Mouse (Mus musculus): ENCODE measurements around the gene Sec24c. TPM values are rescaled to one million over a fixed set of nuclear protein-coding genes. Genes with fewer than 3 reads are reported as not detected.

The Sec24c gene
- polyA plus RNA-seq, 1 experiment from 2014 or later = 96.7 TPM

GRCm38 (mm10) chr14:20662740-20663139, 11.4 kb upstream of the Sec24c start:
- no peak for ATAC-seq
- H3K9ac ChIP-seq (replicated peaks) = peak overlapping the region; percentile 82
- 94% methylated on average over 3 of the region's 3 CpGs for WGBS
- H3K27ac ChIP-seq = no peak overlapping the region
- H3K4me2 ChIP-seq (replicated peaks) = peak overlapping the region; percentile 91; the same call in 1 of the 2 replicates
- H3K4me1 ChIP-seq (replicated peaks) = peaks cover 16% of the 10 kb centered on the region
- no peaks in the 10 kb centered on the region for H3K9me3 ChIP-seq
- H3K36me3 ChIP-seq = no peaks in the 10 kb centered on the region
- H3K4me3 ChIP-seq (replicated peaks) = no peak overlapping the region
- peaks cover 33% of the 10 kb centered on the region for H3K27me3 ChIP-seq

- Histone ChIP-seq H3K4me1 (replicated peaks) (peaks cover 16% of the 10 kb centered on the region), H3K4me2 (replicated peaks) (no peak overlapping the region), H3K9ac (replicated peaks) (no peak overlapping the region), H3K4me3 (replicated peaks) (no peak overlapping the region), H3K27me3 (peaks cover 40% of the 10 kb centered on the region), H3K9me3 (no peaks in the 10 kb centered on the region), H3K36me3 (no peaks in the 10 kb centered on the region), H3K27ac (no peak overlapping the region)
- WGBS = 67% methylated on average over 2 of the region's 2 CpGs
- ATAC-seq = no peak
Observed at GRCm38 (mm10) chr14:20663601-20664000, 10.5 kb upstream of the Sec24c start.

GRCm38 (mm10) chr14:20664436-20664835, 9.7 kb upstream of the Sec24c start:
- WGBS = 49% methylated on average over 3 of the region's 3 CpGs
- Histone ChIP-seq H3K4me1 (replicated peaks) (peaks cover 16% of the 10 kb centered on the region), H3K27ac (no peak overlapping the region), H3K4me3 (replicated peaks) (no peak overlapping the region), H3K9ac (replicated peaks) (no peak overlapping the region), H3K9me3 (no peaks in the 10 kb centered on the region), H3K36me3 (no peaks in the 10 kb centered on the region), H3K27me3 (peaks cover 48% of the 10 kb centered on the region), H3K4me2 (replicated peaks) (no peak overlapping the region)
- ATAC-seq = no peak

GRCm38 (mm10) chr14:20667469-20667868, 6.6 kb upstream of the Sec24c start:
- no peak overlapping the region for H3K27ac ChIP-seq
- H3K4me2 ChIP-seq (replicated peaks) = no peak overlapping the region
- H3K36me3 ChIP-seq = no peaks in the 10 kb centered on the region
- no peak for ATAC-seq
- no peak overlapping the region for H3K4me3 ChIP-seq (replicated peaks)
- no peaks in the 10 kb centered on the region for H3K9me3 ChIP-seq
- H3K27me3 ChIP-seq = peaks cover 53% of the 10 kb centered on the region
- no peak overlapping the region for H3K9ac ChIP-seq (replicated peaks)
- peaks cover under 1% of the 10 kb centered on the region for H3K4me1 ChIP-seq (replicated peaks)
- 65% methylated on average over 1 of the region's 1 CpGs for WGBS

GRCm38 (mm10) chr14:20668154-20668810, 5.8 kb upstream of the Sec24c start, which contains the start of gene Synpo2l:
Gene Synpo2l (minus strand): TSS chr14:20668354.
- no peaks in the 10 kb centered on the region for H3K9me3 ChIP-seq
- H3K4me3 ChIP-seq (replicated peaks) = no peak within 1 kb of the TSS
- H3K9ac ChIP-seq (replicated peaks) = no peak within 1 kb of the TSS
- H3K36me3 ChIP-seq = no peaks in the 10 kb centered on the region
- H3K4me1 ChIP-seq (replicated peaks) = no peaks in the 10 kb centered on the region; the same call in 1 of the 2 replicates
- 85% methylated on average over 8 of the region's 8 CpGs for WGBS
- no peak within 1 kb of the TSS for H3K27ac ChIP-seq
- H3K27me3 ChIP-seq = peaks cover 45% of the 10 kb centered on the region
- ATAC-seq = no peak
- no peak within 1 kb of the TSS for H3K4me2 ChIP-seq (replicated peaks)

- Histone ChIP-seq H3K9ac (replicated peaks) (no peak overlapping the region), H3K4me1 (replicated peaks) (peaks cover 17% of the 10 kb centered on the region), H3K4me3 (replicated peaks) (peak overlapping the region; percentile 9; the same call in 1 of the 2 replicates), H3K27me3 (peaks cover 30% of the 10 kb centered on the region), H3K4me2 (replicated peaks) (no peak overlapping the region), H3K27ac (no peak overlapping the region), H3K36me3 (peaks cover 19% of the 10 kb centered on the region), H3K9me3 (no peaks in the 10 kb centered on the region)
- WGBS = 96% methylated on average over 2 of the region's 2 CpGs
- no peak for ATAC-seq
Observed at GRCm38 (mm10) chr14:20672990-20673389, 1.1 kb upstream of the Sec24c start.

- Histone ChIP-seq H3K4me3 (replicated peaks) (peak overlapping the region; percentile 91), H3K9ac (replicated peaks) (no peak overlapping the region), H3K27ac (peak overlapping the region; percentile 47; the same call in 1 of the 2 replicates), H3K27me3 (peaks cover 25% of the 10 kb centered on the region), H3K36me3 (peaks cover 26% of the 10 kb centered on the region), H3K4me2 (replicated peaks) (peak overlapping the region; percentile 90), H3K4me1 (replicated peaks) (peaks cover 17% of the 10 kb centered on the region), H3K9me3 (no peaks in the 10 kb centered on the region)
- 15% methylated on average over 13 of the region's 13 CpGs for WGBS
- peak; percentile 85 for ATAC-seq
Observed at GRCm38 (mm10) chr14:20673735-20674063, 409 bp upstream of the Sec24c start.

- H3K4me3 ChIP-seq (replicated peaks) = no peak overlapping the region
- ATAC-seq = no peak
- no peaks in the 10 kb centered on the region for H3K27me3 ChIP-seq
- no peak overlapping the region for H3K9ac ChIP-seq (replicated peaks)
- peaks cover 17% of the 10 kb centered on the region for H3K4me1 ChIP-seq (replicated peaks)
- no peaks in the 10 kb centered on the region for H3K9me3 ChIP-seq
- 93% methylated on average over 4 of the region's 4 CpGs for WGBS
- no peak overlapping the region for H3K4me2 ChIP-seq (replicated peaks)
- peaks cover 68% of the 10 kb centered on the region for H3K36me3 ChIP-seq
- no peak overlapping the region for H3K27ac ChIP-seq
Observed at GRCm38 (mm10) chr14:20677906-20678305, 3.8 kb downstream of the Sec24c start.

GRCm38 (mm10) chr14:20681742-20682141, 7.6 kb downstream of the Sec24c start:
- no peak overlapping the region for H3K27ac ChIP-seq
- H3K36me3 ChIP-seq = peaks cover 96% of the 10 kb centered on the region
- no peaks in the 10 kb centered on the region for H3K9me3 ChIP-seq
- H3K9ac ChIP-seq (replicated peaks) = no peak overlapping the region
- H3K27me3 ChIP-seq = no peaks in the 10 kb centered on the region
- no peak for ATAC-seq
- H3K4me3 ChIP-seq (replicated peaks) = no peak overlapping the region
- no peak overlapping the region for H3K4me2 ChIP-seq (replicated peaks)
- no peaks in the 10 kb centered on the region for H3K4me1 ChIP-seq (replicated peaks)
- 93% methylated on average over 2 of the region's 2 CpGs for WGBS

- 83% methylated on average over 3 of the region's 3 CpGs for WGBS
- H3K4me1 ChIP-seq (replicated peaks) = no peaks in the 10 kb centered on the region
- no peak overlapping the region for H3K4me3 ChIP-seq (replicated peaks)
- H3K27me3 ChIP-seq = no peaks in the 10 kb centered on the region
- no peak overlapping the region for H3K4me2 ChIP-seq (replicated peaks)
- H3K9me3 ChIP-seq = no peaks in the 10 kb centered on the region
- peaks cover 99% of the 10 kb centered on the region for H3K36me3 ChIP-seq
- no peak overlapping the region for H3K9ac ChIP-seq (replicated peaks)
- no peak overlapping the region for H3K27ac ChIP-seq
- ATAC-seq = no peak
Observed at GRCm38 (mm10) chr14:20682498-20682897, 8.4 kb downstream of the Sec24c start.

GRCm38 (mm10) chr14:20686576-20686975, 12.5 kb downstream of the Sec24c start:
- WGBS = 98% methylated on average over 3 of the region's 3 CpGs
- ATAC-seq = no peak
- no peak overlapping the region for H3K27ac ChIP-seq

GRCm38 (mm10) chr14:20689009-20689408, 14.9 kb downstream of the Sec24c start:
- H3K27ac ChIP-seq = no peak overlapping the region
- H3K36me3 ChIP-seq = peaks cover 98% of the 10 kb centered on the region
- 89% methylated on average over 2 of the region's 2 CpGs for WGBS
- H3K9ac ChIP-seq (replicated peaks) = no peak overlapping the region
- H3K4me2 ChIP-seq (replicated peaks) = no peak overlapping the region
- H3K4me3 ChIP-seq (replicated peaks) = no peak overlapping the region
- H3K27me3 ChIP-seq = no peaks in the 10 kb centered on the region
- H3K9me3 ChIP-seq = no peaks in the 10 kb centered on the region
- peaks cover 3% of the 10 kb centered on the region; the same call in 1 of the 2 replicates for H3K4me1 ChIP-seq (replicated peaks)
- ATAC-seq = no peak

More at GRCm38 (mm10) chr14:20686576-20686975, 12.5 kb downstream of the Sec24c start:
- no peaks in the 10 kb centered on the region for H3K9me3 ChIP-seq
- H3K4me1 ChIP-seq (replicated peaks) = no peaks in the 10 kb centered on the region
- H3K36me3 ChIP-seq = peaks cover 98% of the 10 kb centered on the region
- H3K4me3 ChIP-seq (replicated peaks) = no peak overlapping the region
- H3K9ac ChIP-seq (replicated peaks) = no peak overlapping the region
- H3K4me2 ChIP-seq (replicated peaks) = no peak overlapping the region
- no peaks in the 10 kb centered on the region for H3K27me3 ChIP-seq

GRCm38 (mm10) chr14:20691772-20692171, 17.7 kb downstream of the Sec24c start:
- Histone ChIP-seq H3K36me3 (peaks cover 75% of the 10 kb centered on the region), H3K4me3 (replicated peaks) (no peak overlapping the region), H3K4me1 (replicated peaks) (peaks cover 20% of the 10 kb centered on the region), H3K9me3 (no peaks in the 10 kb centered on the region), H3K9ac (replicated peaks) (no peak overlapping the region), H3K4me2 (replicated peaks) (no peak overlapping the region), H3K27ac (no peak overlapping the region), H3K27me3 (no peaks in the 10 kb centered on the region)
- ATAC-seq = no peak
- WGBS = 94% methylated on average over 6 of the region's 6 CpGs

Data from midbrain, embryonic 13.5 days (tissue).